Mouse (Mus musculus) left cerebral cortex, adult 9 months (tissue): ENCODE measurements around the gene Gbp7.
"Not testable (repeated sequence)": the region's sequence is repeated elsewhere in the genome, so short reads cannot be mapped to it uniquely, and the experiment has no call there.

Experiments used
- DNase-seq, 2 experiments: peaks; one replicate each; pipeline ENCODE4 v3.0.0; 2022; ENCODE audit warnings: low spot score in 2 of 2

Gene Gbp7

GRCm38 (mm10) chr3:142560296-142560948 is 30.3 kb downstream of the Gbp7 start:
- peak in 1 of 2 experiments; percentile 81 for DNase-seq

DNA sequence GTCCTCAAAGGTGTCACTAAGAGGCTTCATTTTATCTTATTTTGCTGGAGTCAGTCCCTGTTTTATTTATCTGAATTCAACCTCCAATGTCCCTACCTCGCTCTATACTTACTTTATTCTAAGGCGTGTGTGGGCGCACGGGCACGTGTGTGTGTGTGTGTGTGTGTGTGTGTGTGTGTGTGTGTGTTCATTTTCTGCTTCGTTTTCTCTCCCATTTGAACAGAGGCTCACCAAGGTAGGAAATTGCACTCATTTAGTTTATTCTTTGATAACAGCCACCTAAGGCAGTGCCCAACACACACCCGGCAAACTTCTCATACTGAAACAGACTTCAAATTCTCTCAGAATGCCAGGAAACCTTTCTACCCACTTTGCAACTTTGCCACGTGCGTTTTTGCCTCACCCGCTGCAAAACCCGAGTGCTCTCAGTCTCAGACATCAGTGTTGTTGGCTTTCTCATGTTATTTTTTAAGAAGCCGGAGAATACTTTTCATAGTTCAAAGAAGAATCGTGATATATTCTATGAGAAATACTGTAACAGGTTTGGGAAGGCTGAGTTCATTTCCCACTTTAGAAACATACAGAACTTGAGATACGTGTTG is 31.0 kb downstream of the Gbp7 start:
- DNase-seq, result no peak

- no peak for DNase-seq
Observed at GRCm38 (mm10) chr3:142561666-142562065, 31.5 kb downstream of the Gbp7 start.

DNA sequence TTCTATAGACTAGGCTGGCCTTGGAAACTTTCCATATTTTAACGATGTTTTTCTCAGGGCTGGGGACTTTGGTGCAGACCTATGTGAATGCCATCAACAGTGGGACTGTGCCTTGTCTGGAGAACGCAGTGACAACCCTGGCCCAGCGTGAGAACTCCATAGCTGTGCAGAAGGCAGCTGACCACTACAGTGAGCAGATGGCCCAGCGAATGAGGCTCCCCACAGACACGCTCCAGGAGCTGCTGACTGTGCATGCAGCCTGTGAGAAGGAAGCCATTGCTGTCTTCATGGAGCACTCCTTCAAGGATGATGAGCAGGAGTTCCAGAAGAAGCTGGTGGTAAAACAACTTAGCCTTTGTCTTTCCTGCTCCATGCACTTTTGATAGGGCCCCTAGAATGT is 37.3 kb downstream of the Gbp7 start:
- not testable (repeated sequence) for DNase-seq

- no peak for DNase-seq
Observed at GRCm38 (mm10) chr3:142570738-142571137, 40.6 kb downstream of the Gbp7 start.

DNA sequence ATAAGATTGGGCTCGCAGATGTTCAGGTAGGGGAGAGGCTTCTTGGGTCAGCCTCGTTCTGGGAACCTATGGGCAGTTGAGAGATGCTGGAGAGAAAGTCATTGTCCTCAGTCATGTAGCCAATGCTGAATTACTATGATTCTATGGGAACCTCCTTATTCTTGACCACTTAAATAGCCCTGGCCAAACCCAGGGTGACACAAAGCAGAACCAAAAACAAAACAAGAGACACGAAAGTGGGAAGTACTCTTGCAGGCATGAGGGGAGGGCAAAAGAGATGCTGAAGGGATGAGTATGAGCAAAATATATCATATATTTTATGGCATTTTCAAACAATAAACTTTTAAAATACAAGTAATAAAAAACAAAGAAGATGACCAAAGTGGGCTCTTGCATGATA is 47.0 kb downstream of the Gbp7 start:
- no peak for DNase-seq

DNA sequence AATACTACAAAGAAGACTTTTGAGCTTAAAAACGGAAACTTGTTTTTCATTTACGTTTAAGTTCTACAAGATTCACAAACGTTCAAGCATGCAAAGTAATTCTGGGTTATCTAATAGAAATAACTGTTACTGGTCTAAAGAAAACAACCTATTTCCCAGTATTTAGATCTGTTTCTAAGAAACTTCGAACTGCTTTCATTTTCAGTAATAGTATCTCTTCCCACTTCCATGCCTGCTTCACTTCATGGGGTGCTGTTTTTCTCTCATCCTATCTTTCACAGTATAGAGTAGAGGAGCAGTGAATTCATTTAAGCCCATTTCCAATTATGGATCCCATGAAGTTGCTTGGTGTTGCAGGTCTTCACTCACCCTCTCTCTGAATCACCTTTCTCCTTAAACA is 48.2 kb downstream of the Gbp7 start:
- no peak for DNase-seq

- DNase-seq, result no peak
Observed at GRCm38 (mm10) chr3:142583067-142583466, 52.9 kb downstream of the Gbp7 start.

DNA sequence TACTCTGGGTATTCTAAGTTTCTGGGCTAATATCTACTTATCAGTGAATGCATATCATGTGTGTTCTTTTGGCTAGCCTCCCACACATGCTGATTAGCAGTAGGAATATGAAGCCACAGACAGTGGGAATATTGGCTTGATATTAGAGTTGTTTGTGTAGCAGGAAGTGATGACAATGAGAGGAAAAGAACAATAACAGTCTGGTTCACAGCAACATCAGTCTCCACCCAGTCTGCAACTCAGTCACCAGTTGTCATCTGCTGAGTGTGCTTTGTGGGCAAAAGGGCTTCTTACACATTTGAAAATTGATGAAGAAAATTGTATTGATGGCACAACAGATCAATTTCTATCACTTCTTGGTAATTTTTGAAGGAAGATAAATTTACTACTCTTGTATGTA is 57.2 kb downstream of the Gbp7 start:
- no peak for DNase-seq

GRCm38 (mm10) chr3:142588888-142589287 is 58.7 kb downstream of the Gbp7 start:
- DNase-seq, result no peak

DNA sequence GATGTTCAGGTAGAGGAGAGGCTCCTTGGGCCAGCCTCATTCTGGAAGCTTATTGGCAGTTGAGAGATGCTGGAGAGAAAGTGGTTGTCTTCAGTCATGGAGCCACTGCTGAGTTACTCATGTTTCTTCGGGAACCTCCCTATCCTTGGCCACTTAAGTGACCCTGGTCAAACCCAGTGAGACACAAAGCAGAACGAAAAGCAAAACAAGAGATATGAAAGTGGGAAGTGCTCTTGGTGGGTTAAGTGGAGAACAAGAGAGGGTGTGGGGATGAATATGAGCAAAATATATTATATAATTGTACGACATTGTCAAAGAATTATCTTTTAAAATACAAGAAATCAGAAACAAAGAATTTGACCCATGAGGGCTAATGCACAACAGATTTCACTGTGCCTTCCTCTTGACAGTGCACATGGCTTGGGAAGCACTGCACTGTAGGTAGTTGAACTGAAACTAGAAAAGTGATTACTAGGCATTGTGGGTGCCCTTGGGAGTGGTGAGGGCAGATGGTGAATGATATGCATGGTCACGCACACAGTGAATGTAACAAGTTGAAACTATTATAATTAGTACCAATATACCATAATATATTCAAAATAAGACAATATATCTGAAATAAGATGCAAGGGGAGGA is 60.4 kb downstream of the Gbp7 start:
- no peak for DNase-seq

DNA sequence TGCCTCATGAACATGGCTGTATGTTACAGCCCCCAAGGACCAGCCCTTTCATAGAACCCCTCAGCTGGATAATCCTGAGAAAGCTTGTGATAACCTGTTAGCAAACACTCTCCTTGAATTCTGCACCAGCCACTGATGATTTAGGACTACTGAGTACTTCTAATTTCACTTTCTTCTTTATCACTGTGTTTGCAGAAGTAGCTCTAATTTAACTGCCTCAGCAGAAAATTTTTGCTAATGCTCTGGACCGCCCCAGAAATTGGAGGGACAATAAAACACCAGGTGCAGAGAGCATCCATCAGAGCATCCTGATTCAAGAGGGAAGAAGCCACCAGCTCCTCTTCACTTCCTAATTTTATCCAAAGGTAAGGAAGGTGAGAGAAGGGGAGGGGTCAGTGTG is 64.4 kb downstream of the Gbp7 start, which contains the start of gene Gbp2b:
TSS of gene Gbp2b (plus strand) at position 301 of the 400 bp plus-strand sequence.
- no peak for DNase-seq

DNA sequence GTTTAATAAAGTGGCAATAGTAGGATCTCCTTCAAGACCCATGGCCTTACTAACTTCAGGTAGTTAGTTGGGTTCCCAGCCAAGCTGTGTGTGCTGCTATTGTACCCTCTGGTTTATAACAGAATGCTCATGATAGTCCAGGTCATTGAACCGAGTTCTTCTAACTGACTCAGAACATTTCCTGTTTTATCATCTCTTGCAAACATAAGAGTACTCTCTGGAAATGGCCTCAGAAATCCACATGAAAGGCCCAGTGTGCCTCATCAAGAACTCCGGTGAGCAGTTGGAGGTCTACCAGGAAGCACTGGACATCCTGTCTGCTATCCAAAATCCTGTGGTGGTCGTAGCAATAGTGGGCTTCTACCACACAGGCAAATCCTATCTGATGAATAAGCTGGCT is 67.8 kb downstream of the Gbp7 start:
- DNase-seq, result no peak
